Mouse (Mus musculus) heart, embryonic 16.5 days (tissue): ENCODE measurements around the gene Thap3. TPM values are rescaled to one million over a fixed set of nuclear protein-coding genes. Genes with fewer than 3 reads are reported as not detected.

ENCODE experiments used
- ATAC-seq: fragments of 200-750 bp; cut with Nextera tagmentation; replicated peaks from 2 replicates; pipeline ENCODE4 v1.8.0; 2017; ENCODE audit warnings: moderate number of reproducible peaks; ENCODE audit not compliant: insufficient read depth, low FRiP score; ENCODE audit errors: extremely low read depth
- H3K27ac ChIP-seq: fragments of 300-500 bp; sonication (generic); 2 replicates; pipeline ENCODE4 v1.5.1; 2014; ENCODE audit warnings: mild to moderate bottlenecking, low read length, control low read depth, moderate library complexity
- H3K27me3 ChIP-seq: fragments of 300-500 bp; sonication (generic); 2 replicates; pipeline ENCODE4 v1.6.1; 2014; ENCODE audit warnings: low read length, mixed read lengths; ENCODE audit not compliant: control insufficient read depth, insufficient read depth
- H3K36me3 ChIP-seq: fragments of 300-500 bp; sonication (generic); 2 replicates; pipeline ENCODE4 v1.6.1; 2014; ENCODE audit not compliant: control insufficient read depth, insufficient read depth
- H3K4me1 ChIP-seq: fragments of 300-500 bp; sonication (generic); 2 replicates; pipeline ENCODE4 v1.6.1; 2014; ENCODE audit warnings: low read length, mixed read lengths; ENCODE audit not compliant: control insufficient read depth, insufficient read depth
- H3K4me2 ChIP-seq: fragments of 300-500 bp; sonication (generic); 2 replicates; pipeline ENCODE4 v1.6.1; 2014; ENCODE audit warnings: low read depth, mild to moderate bottlenecking, control low read depth, low read length
- H3K4me3 ChIP-seq: fragments of 300-500 bp; sonication (generic); 2 replicates; pipeline ENCODE4 v1.5.1; 2014; ENCODE audit warnings: mild to moderate bottlenecking, control low read depth, low read length
- H3K9ac ChIP-seq: fragments of 300-500 bp; sonication (generic); 2 replicates; pipeline ENCODE4 v1.6.1; 2014; ENCODE audit warnings: low read length, control low read depth
- H3K9me3 ChIP-seq: fragments of 300-500 bp; sonication (generic); replicated peaks from 2 replicates; pipeline ENCODE4 v1.6.1; 2016; ENCODE audit warnings: low read length; ENCODE audit not compliant: control insufficient read depth
- WGBS: fragments of 180-500 bp; shearing (Covaris S2); extraction: QIAGEN DNeasy Blood & Tissue Kit; methylation state at CpG from one replicate; pipeline ENCODE4 v1.1.7; 2014; 5-methylcytosine and 5-hydroxymethylcytosine counted together
- polyA plus RNA-seq: library from polyadenylated mRNA; unstranded; fragments of >200 nt; fragmentation: Nextera tagmentation; extraction: Ambion mirVana; gene quantifications from 2 replicates; pipeline ENCODE4 v1.2.1, GENCODE M21; 2015

Thap3 gene
- polyA plus RNA-seq, 1 experiment from 2014 or later = 31.2 TPM

DNA sequence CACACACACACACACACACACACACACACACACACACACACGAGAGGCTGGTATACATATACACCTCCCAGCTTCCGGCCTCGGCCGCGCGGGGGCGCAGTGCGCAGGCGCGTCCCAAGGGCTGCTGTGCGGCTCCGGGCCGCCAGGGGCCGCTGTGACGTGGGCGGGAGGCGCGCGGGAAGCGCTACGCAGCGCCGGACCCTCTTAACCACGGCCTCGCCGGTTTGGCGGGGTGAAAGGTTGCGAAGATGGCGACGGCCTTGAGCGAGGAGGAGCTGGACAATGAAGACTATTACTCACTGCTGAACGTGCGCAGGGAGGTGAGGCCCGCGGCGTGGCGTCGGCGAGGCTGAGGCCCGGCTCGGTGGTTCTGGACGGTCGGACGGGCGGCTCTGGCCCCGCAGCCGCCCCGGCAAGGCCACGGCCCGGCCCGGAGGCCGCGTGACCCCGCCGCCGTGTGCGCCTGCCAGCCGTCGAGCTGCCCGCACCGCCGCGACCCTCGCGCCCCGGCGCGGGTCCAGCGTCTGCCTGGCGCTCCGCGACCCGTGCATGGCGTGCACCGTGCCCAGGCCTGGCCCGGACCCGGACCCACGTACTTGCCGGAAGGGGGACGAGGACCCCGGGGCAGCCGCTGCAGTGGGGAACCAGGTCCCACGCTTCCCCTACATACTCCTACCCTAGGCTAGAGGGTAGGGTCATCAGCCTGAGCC is 55.1 kb downstream of the Thap3 start, which contains the start of gene Dnajc11:
Dnajc11 (plus strand) TSS at position 187 of the 710 bp plus-strand sequence.
- peak; percentile 87 for ATAC-seq
- Histone ChIP-seq H3K27me3 (no peaks in the 10 kb centered on the region), H3K9ac (peak within 1 kb of the TSS; percentile 98), H3K36me3 (no peaks in the 10 kb centered on the region), H3K4me1 (peaks cover 20% of the 10 kb centered on the region), H3K4me3 (peak within 1 kb of the TSS; percentile 100), H3K9me3 (no peaks in the 10 kb centered on the region; the same call in 1 of the 2 replicates), H3K4me2 (peak within 1 kb of the TSS; percentile 83), H3K27ac (peak within 1 kb of the TSS; percentile 61; the same call in 1 of the 2 replicates)
- under 1% methylated on average over 55 of the region's 83 CpGs for WGBS

Other genes starting within 250 kb of the Thap3 start
- 141 and 142 TPM in 2 replicates for gene Camta1, start 127.1 kb downstream of the Thap3 start, polyA plus RNA-seq
- gene Dnajc11, start 55.3 kb downstream of the Thap3 start, polyA plus RNA-seq = 57.7 and 63.8 TPM in 2 replicates
- gene Phf13, start 7.3 kb upstream of the Thap3 start, polyA plus RNA-seq = 15.4 and 17.1 TPM in 2 replicates
- gene Klhl21, start 19.8 kb upstream of the Thap3 start, polyA plus RNA-seq = 27.2 and 33.1 TPM in 2 replicates
- 13.5 and 14.5 TPM in 2 replicates for gene Zbtb48, start 38.7 kb upstream of the Thap3 start, polyA plus RNA-seq
- gene Tas1r1, start 49.6 kb upstream of the Thap3 start, polyA plus RNA-seq = 0.29 and 0.39 TPM in 2 replicates
- gene Nol9, start 50.3 kb upstream of the Thap3 start, polyA plus RNA-seq = 17.1 and 17.8 TPM in 2 replicates
- 11.9 and 13.4 TPM in 2 replicates for gene Plekhg5, start 83.5 kb upstream of the Thap3 start, polyA plus RNA-seq
- gene Tnfrsf25, start 126.9 kb upstream of the Thap3 start, polyA plus RNA-seq = 0.77 and 1.4 TPM in 2 replicates
- gene Espn, start 163.4 kb upstream of the Thap3 start, polyA plus RNA-seq = 1.3 and 1.5 TPM in 2 replicates
- gene Hes2, start 169.9 kb upstream of the Thap3 start, polyA plus RNA-seq = 0.14 TPM in 1 of 2 replicates, not detected in the other
- 67.7 and 68.0 TPM in 2 replicates for gene Acot7, start 189.1 kb upstream of the Thap3 start, polyA plus RNA-seq